Mouse (Mus musculus) layer of hippocampus, adult 9-11 months (tissue): ENCODE results near the gene Capn12.
A peak's percentile ranks its signal among the peaks of the same experiment; 100 is the strongest.
"Not testable (repeated sequence)": the region's sequence is repeated elsewhere in the genome, so short reads cannot be mapped to it uniquely, and the experiment has no call there.

ENCODE experiments used
- DNase-seq: peaks from one replicate; pipeline ENCODE4 v3.0.0; 2022

Capn12 gene

GRCm38 (mm10) chr7:28879606-28880005 lies 1.6 kb upstream of the Capn12 start:
- no peak for DNase-seq

GRCm38 (mm10) chr7:28880554-28880953 lies 668 bp upstream of the Capn12 start:
- DNase-seq = no peak

- no peak for DNase-seq
These were observed 1.8 kb downstream of the Capn12 start for GRCm38 (mm10) chr7:28883039-28883438.

GRCm38 (mm10) chr7:28883704-28884103 lies 2.5 kb downstream of the Capn12 start:
- DNase-seq = not testable (repeated sequence)

- DNase-seq = no peak
These were observed 5.3 kb downstream of the Capn12 start for GRCm38 (mm10) chr7:28886486-28886885.

GRCm38 (mm10) chr7:28888701-28889161 lies 7.5 kb downstream of the Capn12 start:
- DNase-seq = no peak

GRCm38 (mm10) chr7:28892601-28893000 lies 11.4 kb downstream of the Capn12 start:
- no peak for DNase-seq

- DNase-seq = no peak
These were observed 12.5 kb downstream of the Capn12 start for GRCm38 (mm10) chr7:28893643-28894265.

GRCm38 (mm10) chr7:28894942-28895341 lies 13.7 kb downstream of the Capn12 start:
- no peak for DNase-seq

- DNase-seq = no peak
These were observed 16.4 kb downstream of the Capn12 start for GRCm38 (mm10) chr7:28897661-28898060.

GRCm38 (mm10) chr7:28899972-28900371 lies 18.8 kb downstream of the Capn12 start:
- DNase-seq = no peak

GRCm38 (mm10) chr7:28901311-28902125 lies 20.3 kb downstream of the Capn12 start:
- DNase-seq = peak; percentile 86

GRCm38 (mm10) chr7:28902180-28902579 lies 21.0 kb downstream of the Capn12 start:
- DNase-seq = no peak

GRCm38 (mm10) chr7:28902809-28903208 lies 21.6 kb downstream of the Capn12 start:
- peak; percentile 82 for DNase-seq

- peak; percentile 85 for DNase-seq
These were observed 22.6 kb downstream of the Capn12 start for GRCm38 (mm10) chr7:28903778-28904177.

- no peak for DNase-seq
These were observed 26.0 kb downstream of the Capn12 start for GRCm38 (mm10) chr7:28907195-28907594.

GRCm38 (mm10) chr7:28911632-28912031 lies 30.4 kb downstream of the Capn12 start:
- no peak for DNase-seq

GRCm38 (mm10) chr7:28913171-28913570 lies 31.9 kb downstream of the Capn12 start:
- no peak for DNase-seq

- no peak for DNase-seq
These were observed 35.3 kb downstream of the Capn12 start for GRCm38 (mm10) chr7:28916491-28916890.

- DNase-seq = peak; percentile 77
These were observed 36.5 kb downstream of the Capn12 start for GRCm38 (mm10) chr7:28917503-28918426.

GRCm38 (mm10) chr7:28918540-28918939 lies 37.3 kb downstream of the Capn12 start:
- no peak for DNase-seq

- DNase-seq = no peak
These were observed 38.6 kb downstream of the Capn12 start for GRCm38 (mm10) chr7:28919815-28920214.

- no peak for DNase-seq
These were observed 40.0 kb downstream of the Capn12 start for GRCm38 (mm10) chr7:28921178-28921577.
